13 mouse cellular contexts compared by ENCODE assay signal in the genomic region with DNA sequence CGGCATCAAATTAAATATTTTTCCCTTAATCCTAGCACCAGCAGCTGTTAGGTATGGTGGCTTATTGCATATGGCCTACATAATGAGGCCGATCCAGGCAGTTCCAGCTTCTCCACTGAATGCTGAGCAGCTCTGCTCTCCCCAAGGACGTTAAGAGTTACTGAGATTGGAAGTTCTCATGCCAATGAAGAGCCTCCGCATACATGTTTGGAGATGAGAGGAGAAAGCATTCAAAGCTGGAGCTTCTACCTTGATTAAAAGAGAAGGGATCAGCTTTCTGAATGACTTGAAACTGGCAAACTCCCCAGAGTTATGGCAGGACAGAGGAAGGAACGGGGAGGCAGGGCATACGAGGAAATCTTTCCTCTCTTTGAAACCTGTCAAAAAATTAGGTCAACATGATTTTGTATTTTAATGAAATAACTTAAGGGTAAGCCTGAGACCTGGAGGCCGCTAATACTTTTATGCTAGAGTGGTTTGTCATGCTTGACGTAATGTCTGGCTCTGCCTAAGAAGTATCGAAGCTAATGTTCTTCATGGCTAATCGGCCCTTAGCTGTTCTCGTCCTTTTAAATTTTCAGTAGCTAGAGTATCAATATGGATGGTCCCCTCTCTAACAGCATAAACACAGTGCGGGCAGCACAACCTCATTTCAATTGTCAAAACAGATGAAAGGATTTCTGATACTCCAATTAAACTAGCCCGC.
A peak's percentile ranks its signal among the peaks of the same experiment; 100 is the strongest.
DNase-seq lines count a peak whose midpoint lies in the region; ATAC-seq lines count a peak whose summit lies in the region.
"Had no signal": no experiment of that assay in that cellular context is flagged by ENCODE, and none has a peak within 500 bp of the region (broad histone marks: within the 10 kb centered on the region; RNA-seq: fewer than 3 reads in every experiment).

No protein-coding gene starts in this region.

- DNase-seq in limb, embryonic 10.5 days (ENCODE audit: low spot score): no peak
- peak; percentile 54 for DNase-seq in retina, postnatal 1 day
- DNase-seq in right cerebral cortex, postnatal 4 days: no peak
- DNase-seq in heart, adult 11 months: no peak
- DNase-seq: cerebellum, adult 9-11 months; kidney, postnatal 4 days; lung, postnatal 10 days had no signal

- H3K36me3 ChIP-seq in limb, embryonic 12.5 days: no peaks in the 10 kb centered on the region
- H3K36me3 ChIP-seq in limb, embryonic 10.5 days: no peaks in the 10 kb centered on the region
- H3K36me3 ChIP-seq in hindbrain, embryonic 12.5 days: no peaks in the 10 kb centered on the region
- no peaks in the 10 kb centered on the region for H3K36me3 ChIP-seq in midbrain, embryonic 12.5 days
- H3K36me3 ChIP-seq: heart, embryonic 15.5 days; liver, embryonic 12.5 days had no signal

- H3K4me2 ChIP-seq in limb, embryonic 12.5 days: no peak overlapping the region
- no peak overlapping the region for H3K4me2 ChIP-seq in hindbrain, embryonic 12.5 days (replicated peaks)
- no peak overlapping the region for H3K4me2 ChIP-seq in midbrain, embryonic 12.5 days (replicated peaks)
- H3K4me2 ChIP-seq: heart, embryonic 15.5 days; liver, embryonic 12.5 days had no signal

- H3K4me3 ChIP-seq in limb, embryonic 12.5 days (replicated peaks): no peak overlapping the region
- no peak overlapping the region for H3K4me3 ChIP-seq in limb, embryonic 10.5 days
- H3K4me3 ChIP-seq in hindbrain, embryonic 12.5 days: no peak overlapping the region
- no peak overlapping the region for H3K4me3 ChIP-seq in midbrain, embryonic 12.5 days
- H3K4me3 ChIP-seq: heart, embryonic 15.5 days; liver, embryonic 12.5 days had no signal

- 58% methylated on average over 13 of the region's 13 CpGs for WGBS in limb, embryonic 12.5 days
- WGBS in limb, embryonic 10.5 days: 78% methylated on average over 13 of the region's 13 CpGs
- 50% methylated on average over 13 of the region's 13 CpGs for WGBS in hindbrain, embryonic 12.5 days
- WGBS in midbrain, embryonic 12.5 days: 48% methylated on average over 13 of the region's 13 CpGs

- no peaks in the 10 kb centered on the region for H3K27me3 ChIP-seq in limb, embryonic 12.5 days
- H3K27me3 ChIP-seq in limb, embryonic 10.5 days (ENCODE audit: low read depth, poor library complexity, severe bottlenecking): no peaks in the 10 kb centered on the region
- H3K27me3 ChIP-seq in hindbrain, embryonic 12.5 days: no peaks in the 10 kb centered on the region
- no peaks in the 10 kb centered on the region for H3K27me3 ChIP-seq in midbrain, embryonic 12.5 days
- H3K27me3 ChIP-seq: heart, embryonic 15.5 days; liver, embryonic 12.5 days had no signal

- H3K9ac ChIP-seq in limb, embryonic 12.5 days (replicated peaks): no peak overlapping the region
- no peak overlapping the region for H3K9ac ChIP-seq in hindbrain, embryonic 12.5 days
- H3K9ac ChIP-seq in midbrain, embryonic 12.5 days (replicated peaks): no peak overlapping the region
- H3K9ac ChIP-seq: heart, embryonic 15.5 days; liver, embryonic 12.5 days had no signal

- peaks cover 12% of the 10 kb centered on the region; the same call in 1 of the 2 replicates for H3K4me1 ChIP-seq in limb, embryonic 12.5 days (replicated peaks)
- peaks cover 21% of the 10 kb centered on the region for H3K4me1 ChIP-seq in limb, embryonic 10.5 days
- H3K4me1 ChIP-seq in hindbrain, embryonic 12.5 days: peaks cover 13% of the 10 kb centered on the region
- peaks cover 22% of the 10 kb centered on the region for H3K4me1 ChIP-seq in midbrain, embryonic 12.5 days
- H3K4me1 ChIP-seq: heart, embryonic 15.5 days; liver, embryonic 12.5 days had no signal

- H3K27ac ChIP-seq in limb, embryonic 12.5 days: no peak overlapping the region
- H3K27ac ChIP-seq in limb, embryonic 10.5 days: no peak overlapping the region
- H3K27ac ChIP-seq in hindbrain, embryonic 12.5 days: peak overlapping the region; percentile 89
- peak overlapping the region; percentile 89 for H3K27ac ChIP-seq in midbrain, embryonic 12.5 days (replicated peaks)
- H3K27ac ChIP-seq: heart, embryonic 15.5 days; liver, embryonic 12.5 days; stomach, postnatal 0 days had no signal

- ATAC-seq in limb, embryonic 12.5 days (ENCODE audit: insufficient number of reproducible peaks, insufficient read depth, low FRiP score, low TSS enrichment, low read depth): 0 out of 2 replicates have a peak, but pooled peaks have one; percentile 37
- ATAC-seq in hindbrain, embryonic 12.5 days (ENCODE audit: low FRiP score): peak; percentile 84
- peak; percentile 95 for ATAC-seq in midbrain, embryonic 12.5 days (ENCODE audit: low FRiP score, low read depth)
- ATAC-seq: liver, embryonic 12.5 days had no signal

- H3K9me3 ChIP-seq in limb, embryonic 12.5 days: no peaks in the 10 kb centered on the region
- no peaks in the 10 kb centered on the region for H3K9me3 ChIP-seq in limb, embryonic 10.5 days (replicated peaks)
- H3K9me3 ChIP-seq in hindbrain, embryonic 12.5 days (replicated peaks): no peaks in the 10 kb centered on the region
- H3K9me3 ChIP-seq in midbrain, embryonic 12.5 days: no peaks in the 10 kb centered on the region
- H3K9me3 ChIP-seq: heart, embryonic 15.5 days; liver, embryonic 12.5 days had no signal

Comparison
In these comparisons a context has a peak if more than half of its experiments do, and no peak if none do; other contexts are left out.
1. ATAC-seq: peak in every context shown above with its lines; median percentile 95 in midbrain, embryonic 12.5 days; 84 in hindbrain, embryonic 12.5 days; 37 in limb, embryonic 12.5 days.
2. H3K27ac ChIP-seq: peak in hindbrain, embryonic 12.5 days (single experiment) and midbrain, embryonic 12.5 days (single experiment); none in limb, embryonic 12.5 days (single experiment) and limb, embryonic 10.5 days (single experiment).